Comparison of ENCODE assay signal across 8 mouse cellular contexts in the genomic region with DNA sequence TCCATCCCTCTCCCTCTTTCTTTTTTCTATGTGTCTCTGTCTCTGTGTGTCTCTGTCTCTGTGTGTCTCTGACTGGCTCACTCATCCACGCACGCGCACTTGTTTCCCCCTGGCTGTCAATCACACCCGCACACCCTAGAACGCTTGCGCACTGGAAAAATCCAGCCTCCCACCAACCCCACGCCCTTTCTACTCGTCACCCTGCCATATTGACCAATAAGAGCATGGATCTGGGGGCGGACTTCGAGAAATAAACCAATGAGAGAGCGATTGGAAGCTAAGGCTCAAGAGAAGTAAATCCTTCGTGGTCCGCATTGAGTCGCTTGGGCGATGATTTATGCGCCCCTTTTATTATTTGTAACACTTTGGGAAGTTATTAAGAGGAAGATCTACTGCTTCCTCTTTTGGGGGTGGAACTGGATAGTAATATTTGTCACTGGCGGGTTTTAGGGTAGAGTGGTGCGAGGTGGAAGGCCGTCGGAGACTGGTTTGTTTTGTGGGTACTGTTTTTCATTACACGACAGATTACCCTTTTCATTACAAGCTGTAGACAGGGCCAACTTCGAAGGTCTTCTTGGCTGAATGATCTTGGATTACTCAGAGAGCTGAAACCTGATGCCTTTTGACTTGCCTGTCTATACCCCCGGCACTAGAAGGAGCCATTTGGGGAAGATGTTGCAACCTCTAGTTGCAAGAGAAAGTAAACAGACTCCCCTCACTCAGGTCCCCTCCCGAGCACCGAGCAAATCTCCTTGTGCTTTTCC.
A peak's percentile ranks its signal among the peaks of the same experiment; 100 is the strongest.
DNase-seq lines count a peak whose midpoint lies in the region; ATAC-seq lines count a peak whose summit lies in the region.

No protein-coding gene starts in this region.

- H3K36me3 ChIP-seq in intestine, embryonic 15.5 days = no peaks in the 10 kb centered on the region
- no peaks in the 10 kb centered on the region for H3K36me3 ChIP-seq in neural tube, embryonic 14.5 days (ENCODE audit: control insufficient read depth, insufficient read depth, low read length)

- H3K9me3 ChIP-seq in intestine, embryonic 15.5 days = no peaks in the 10 kb centered on the region
- H3K9me3 ChIP-seq in neural tube, embryonic 14.5 days (ENCODE audit: control insufficient read depth, low read length) = no peaks in the 10 kb centered on the region

- peak overlapping the region; percentile 85 for H3K27ac ChIP-seq in intestine, embryonic 15.5 days
- H3K27ac ChIP-seq in neural tube, embryonic 14.5 days (ENCODE audit: low read depth, low read length) = peak overlapping the region; percentile 62

- peak; percentile 61 for ATAC-seq in granulocyte monocyte progenitor cell, adult 5-6 weeks (replicated peaks; ENCODE audit: poor library complexity, severe bottlenecking)
- peak; percentile 86 for ATAC-seq in intestine, embryonic 15.5 days
- ATAC-seq in neural tube, embryonic 14.5 days (ENCODE audit: low read depth) = peak; percentile 91

- H3K27me3 ChIP-seq in intestine, embryonic 15.5 days (replicated peaks) = peaks cover 26% of the 10 kb centered on the region
- peaks cover 8% of the 10 kb centered on the region for H3K27me3 ChIP-seq in neural tube, embryonic 14.5 days (ENCODE audit: control insufficient read depth, insufficient read depth, low read length)

- H3K9ac ChIP-seq in intestine, embryonic 15.5 days = peak overlapping the region; percentile 47; the same call in 1 of the 2 replicates
- H3K9ac ChIP-seq in neural tube, embryonic 14.5 days (replicated peaks; ENCODE audit: low read depth, low read length) = 0 out of 2 replicates have a peak overlapping the region, but pooled peaks have one; percentile 50

- intact Hi-C loops in left cerebral cortex, postnatal 14 days (cut with DNase I) = loop anchor here (5.0 kb wide), 3 partner anchors 834 to 1956 kb away; a partner anchor contains a TSS

- peaks cover 20% of the 10 kb centered on the region for H3K4me1 ChIP-seq in intestine, embryonic 15.5 days (replicated peaks)
- peaks cover 25% of the 10 kb centered on the region for H3K4me1 ChIP-seq in neural tube, embryonic 14.5 days (ENCODE audit: control insufficient read depth, insufficient read depth, low read length)

- WGBS in intestine, embryonic 15.5 days = under 1% methylated on average over 25 of the region's 25 CpGs
- under 1% methylated on average over 25 of the region's 25 CpGs for WGBS in neural tube, embryonic 14.5 days

- H3K4me2 ChIP-seq in intestine, embryonic 15.5 days (replicated peaks) = peak overlapping the region; percentile 74
- H3K4me2 ChIP-seq in neural tube, embryonic 14.5 days (ENCODE audit: low read depth, low read length) = peak overlapping the region; percentile 61

- peak overlapping the region; percentile 29 for H3K4me3 ChIP-seq in intestine, embryonic 15.5 days (replicated peaks)
- peak overlapping the region; percentile 26 for H3K4me3 ChIP-seq in neural tube, embryonic 14.5 days (ENCODE audit: low read depth, low read length)

- peak; percentile 62 for DNase-seq in left cerebral cortex, postnatal 14 days (ENCODE audit: low spot score in 2 of 2)
- DNase-seq in left cerebral cortex, adult 8-10 months (ENCODE audit: low spot score in 2 of 2) = no peak
- DNase-seq in embryo, embryonic 10.5 days (ENCODE audit: low spot score) = peak; percentile 98
- DNase-seq in lung, adult 18-20 months = peak; percentile 88 to 90
- peak; percentile 94 for DNase-seq in yolk sac, embryonic 10.5 days (ENCODE audit: low spot score)

Comparison
In these comparisons a context has a peak if more than half of its experiments do, and no peak if none do; other contexts are left out.
1. DNase-seq: peak in left cerebral cortex, postnatal 14 days (2 of 2), embryo, embryonic 10.5 days (single experiment), lung, adult 18-20 months (2 of 2) and yolk sac, embryonic 10.5 days (single experiment); none in left cerebral cortex, adult 8-10 months (0 of 2).
2. Peak in every context shown above with its lines, with median percentiles within 50 percentile points of each other: ATAC-seq.